In genomic region chr8:121841242-121841641, GRCm38 (mm10) we compare ENCODE assay signal across 10 mouse cellular contexts. TPM values are rescaled to one million over a fixed set of nuclear protein-coding genes. Genes with fewer than 3 reads are reported as not detected.
DNase-seq lines count a peak whose midpoint lies in the region; ATAC-seq and TF ChIP-seq lines count a peak whose summit lies in the region.
"Had no signal": no experiment of that assay in that cellular context is flagged by ENCODE, and none has a peak within 500 bp of the region (broad histone marks: within the 10 kb centered on the region; RNA-seq: fewer than 3 reads in every experiment).

No protein-coding gene starts in this region.

- 49% methylated on average over 8 of the region's 8 CpGs for WGBS in hindbrain, embryonic 10.5 days
- 55% methylated on average over 8 of the region's 8 CpGs for WGBS in hindbrain, embryonic 13.5 days

- H3K36me3 ChIP-seq in hindbrain, embryonic 10.5 days = peaks cover 44% of the 10 kb centered on the region
- no peaks in the 10 kb centered on the region for H3K36me3 ChIP-seq in hindbrain, embryonic 13.5 days
- no peaks in the 10 kb centered on the region for H3K36me3 ChIP-seq in G1E (replicated peaks)
- H3K36me3 ChIP-seq: embryonic facial prominence, embryonic 13.5 days; limb, embryonic 15.5 days had no signal

- peak; percentile 61 for DNase-seq in hindbrain, embryonic 10.5 days (ENCODE audit: low spot score)
- DNase-seq in G1E (ENCODE audit: low spot score) = no peak
- DNase-seq in cerebellum, adult 9-10 months = peak; percentile 92
- peak; percentile 70 to 71 for DNase-seq in frontal cortex, postnatal 25 days (ENCODE audit: low spot score in 2 of 2)
- peak; percentile 58 to 83 for DNase-seq in left cerebral cortex, adult 2 months (ENCODE audit: extremely low spot score in 1 of 2, low spot score in 2 of 2)
- DNase-seq in naive thymus-derived CD4-positive, alpha-beta T cell, adult 2 months (ENCODE audit: low read depth) = peak; percentile 52
- peak; percentile 41 to 45 for DNase-seq in thymus, postnatal 36 days

- H3K4me1 ChIP-seq in hindbrain, embryonic 10.5 days (replicated peaks) = peaks cover 6% of the 10 kb centered on the region; the same call in 1 of the 2 replicates
- no peaks in the 10 kb centered on the region for H3K4me1 ChIP-seq in hindbrain, embryonic 13.5 days (replicated peaks)
- peaks cover 10% of the 10 kb centered on the region for H3K4me1 ChIP-seq in G1E (ENCODE audit: insufficient read depth, low read depth, low read length)
- H3K4me1 ChIP-seq: embryonic facial prominence, embryonic 13.5 days; limb, embryonic 15.5 days had no signal

- no peak overlapping the region for H3K4me2 ChIP-seq in hindbrain, embryonic 13.5 days
- H3K4me2 ChIP-seq: embryonic facial prominence, embryonic 13.5 days; limb, embryonic 15.5 days had no signal

- H3K27ac ChIP-seq in hindbrain, embryonic 10.5 days = no peak overlapping the region; the same call in 1 of the 2 replicates
- no peak overlapping the region for H3K27ac ChIP-seq in hindbrain, embryonic 13.5 days
- no peak overlapping the region for H3K27ac ChIP-seq in left cerebral cortex, adult 2 months
- H3K27ac ChIP-seq: embryonic facial prominence, embryonic 13.5 days; limb, embryonic 15.5 days had no signal

- no peak overlapping the region for H3K4me3 ChIP-seq in hindbrain, embryonic 10.5 days
- H3K4me3 ChIP-seq in hindbrain, embryonic 13.5 days = no peak overlapping the region
- peak overlapping the region; percentile 44; the same call in 1 of the 2 replicates for H3K4me3 ChIP-seq in G1E (ENCODE audit: low read depth, low read length)
- no peak overlapping the region for H3K4me3 ChIP-seq in left cerebral cortex, adult 2 months
- H3K4me3 ChIP-seq: embryonic facial prominence, embryonic 13.5 days; limb, embryonic 15.5 days had no signal

- peak; percentile 99 for TF ChIP-seq CTCF in G1E (IDR thresholded peaks at IDR 0.05; ENCODE audit: low read depth, low read length)
- peak; percentile 79 for TF ChIP-seq CTCF in left cerebral cortex, adult 2 months (IDR thresholded peaks at IDR 0.05)

- no peaks in the 10 kb centered on the region for H3K27me3 ChIP-seq in hindbrain, embryonic 10.5 days (ENCODE audit: insufficient read depth, poor library complexity, severe bottlenecking)
- H3K27me3 ChIP-seq in hindbrain, embryonic 13.5 days = no peaks in the 10 kb centered on the region
- peaks cover 22% of the 10 kb centered on the region for H3K27me3 ChIP-seq in G1E (ENCODE audit: insufficient read depth, low read length)
- H3K27me3 ChIP-seq: embryonic facial prominence, embryonic 13.5 days; limb, embryonic 15.5 days had no signal

- no peak overlapping the region for H3K9ac ChIP-seq in hindbrain, embryonic 13.5 days
- H3K9ac ChIP-seq: embryonic facial prominence, embryonic 13.5 days; limb, embryonic 15.5 days had no signal

- ATAC-seq in hindbrain, embryonic 13.5 days (ENCODE audit: low FRiP score) = no peak
- ATAC-seq in G1E (ENCODE audit: extremely low read depth, insufficient number of reproducible peaks, low FRiP score, poor library complexity, severe bottlenecking) = peak; percentile 49

- no peaks in the 10 kb centered on the region for H3K9me3 ChIP-seq in hindbrain, embryonic 10.5 days
- H3K9me3 ChIP-seq in hindbrain, embryonic 13.5 days = no peaks in the 10 kb centered on the region
- H3K9me3 ChIP-seq in G1E (replicated peaks) = no peaks in the 10 kb centered on the region
- H3K9me3 ChIP-seq: embryonic facial prominence, embryonic 13.5 days; limb, embryonic 15.5 days had no signal

- intact Hi-C loops in left cerebral cortex, adult 2 months (cut with DNase I) = loop anchor here (10.0 kb wide), 1 partner anchor 424 kb away; no protein-coding TSS in a partner anchor

RNA-seq across cellular contexts. Expression of gene Klhdc4, which starts 11.9 kb away (rescaled TPM):
- polyA plus RNA-seq in hindbrain, embryonic 10.5 days (2016; fragmentation: Nextera tagmentation; extraction: Ambion mirVana) = 60.6 and 66.1 TPM in 2 replicates
- polyA plus RNA-seq in hindbrain, embryonic 13.5 days (2015; fragmentation: Nextera tagmentation; extraction: Ambion mirVana) = 43.5 and 47.4 TPM in 2 replicates
- total RNA-seq in G1E (2014; fragmentation: Nextera tagmentation) (9.1 and 12.3 TPM in 2 replicates), G1E (2017) (15.4 and 15.9 TPM in 2 replicates)
- polyA plus RNA-seq in G1E (2012) = 44.5 and 47.8 TPM in 2 replicates
- total RNA-seq in left cerebral cortex, adult 2 months (2021) = 10 to 100 TPM; 33.2 to 38.3 TPM
